Mouse (Mus musculus): ENCODE measurements at regions not wholly inside any gene's neighbourhood (a gene's known extent, or its start where the extent isn't known, plus 50 kb on each side); places are given as distances from the start of the nearest gene placed in this dataset.

- DNase-seq (ENCODE audit: low read depth, low spot score): no peak
- TF ChIP-seq MAX (IDR thresholded peaks at IDR 0.05; ENCODE audit: low read length): no peak
- no peak for TF ChIP-seq MAZ (IDR thresholded peaks at IDR 0.05; ENCODE audit: low read depth, low read length)
- no peak for TF ChIP-seq CHD1 (IDR thresholded peaks at IDR 0.05; ENCODE audit: low read depth, low read length)
- TF ChIP-seq NELFE (IDR thresholded peaks at IDR 0.05; ENCODE audit: low read depth, low read length): no peak
- no peak for TF ChIP-seq RCOR1 (IDR thresholded peaks at IDR 0.05; ENCODE audit: low read depth, low read length)
- no peak for TF ChIP-seq BHLHE40 (IDR thresholded peaks at IDR 0.05; ENCODE audit: borderline replicate concordance, low read depth, low read length)
- TF ChIP-seq JUND (IDR thresholded peaks at IDR 0.05; ENCODE audit: low read depth, low read length): no peak
- TF ChIP-seq GATA1 (IDR thresholded peaks at IDR 0.05; ENCODE audit: low read depth, low read length): no peak
- no peak for TF ChIP-seq TAL1 (IDR thresholded peaks at IDR 0.05; ENCODE audit: low read length)
- no peak for TF ChIP-seq NRF1 (IDR thresholded peaks at IDR 0.05; ENCODE audit: insufficient read depth, low read depth, low read length, poor library complexity, severe bottlenecking)
- TF ChIP-seq ELF1 (IDR thresholded peaks at IDR 0.05; ENCODE audit: low read depth, low read length): no peak
- TF ChIP-seq HCFC1 (IDR thresholded peaks at IDR 0.05; ENCODE audit: low read depth, low read length): no peak
- TF ChIP-seq ETS1 (IDR thresholded peaks at IDR 0.05; ENCODE audit: low read depth, low read length): no peak
- TF ChIP-seq EP300 (IDR thresholded peaks at IDR 0.05; ENCODE audit: low read depth in 1 of 2, low read length in 2 of 2): no peak
- no peak for TF ChIP-seq TCF12 (IDR thresholded peaks at IDR 0.05; ENCODE audit: low read depth, low read length)
- no peak for TF ChIP-seq CTCF (IDR thresholded peaks at IDR 0.05 in 2 of 3, conservative IDR thresholded peaks at IDR 0.05 in 1 of 3; ENCODE audit: control insufficient read depth in 1 of 3, insufficient read depth in 1 of 3, low read depth in 2 of 3, low read length in 3 of 3, poor library complexity in 1 of 3, severe bottlenecking in 1 of 3)
- TF ChIP-seq RAD21 (IDR thresholded peaks at IDR 0.05; ENCODE audit: low read depth, low read length): no peak
- no peaks in the 10 kb centered on the region for H3K27me3 ChIP-seq (ENCODE audit: control insufficient read depth in 1 of 2, insufficient read depth in 2 of 2, low read length in 2 of 2)
These were observed 215.5 kb upstream of the Amigo2 start for GRCm38 (mm10) chr15:97462587-97462986.

GRCm38 (mm10) chr15:97462006-97462405, 214.9 kb upstream of the Amigo2 start:
- H3K4me3 ChIP-seq (ENCODE audit: control insufficient read depth in 1 of 2, insufficient read depth in 1 of 2, low read depth in 2 of 2, low read length in 2 of 2): no peak overlapping the region
- H3K27ac ChIP-seq (ENCODE audit: control insufficient read depth, low read depth, low read length): no peak overlapping the region
- H3K36me3 ChIP-seq (ENCODE audit: control insufficient read depth in 1 of 2, insufficient read depth in 2 of 2, low read length in 2 of 2): no peaks in the 10 kb centered on the region
- H3K9ac ChIP-seq (ENCODE audit: control insufficient read depth, low read depth, low read length, poor library complexity, severe bottlenecking): no peak overlapping the region
- no peaks in the 10 kb centered on the region for H3K27me3 ChIP-seq (ENCODE audit: control insufficient read depth in 1 of 2, insufficient read depth in 2 of 2, low read length in 2 of 2)
- H3K4me1 ChIP-seq (ENCODE audit: control insufficient read depth in 1 of 2, insufficient read depth in 2 of 2, low read length in 2 of 2): no peaks in the 10 kb centered on the region; a peak in 1 of 4 replicates
- H3K9me3 ChIP-seq (replicated peaks; ENCODE audit: insufficient read depth, low read length): no peaks in the 10 kb centered on the region
- TF ChIP-seq RCOR1 (IDR thresholded peaks at IDR 0.05; ENCODE audit: low read depth, low read length) (no peak), KAT2A (conservative IDR thresholded peaks at IDR 0.05; ENCODE audit: low read depth, low read length) (no peak)
- no peaks in the 10 kb centered on the region for H3K79me2 ChIP-seq (ENCODE audit: control insufficient read depth, insufficient read depth, low read length, poor library complexity)
- no peak for DNase-seq (ENCODE audit: low read depth, low spot score)

More at GRCm38 (mm10) chr15:97462587-97462986, 215.5 kb upstream of the Amigo2 start:
- Histone ChIP-seq H3K9ac (ENCODE audit: control insufficient read depth, low read depth, low read length, poor library complexity, severe bottlenecking) (no peak overlapping the region), H3K79me2 (ENCODE audit: control insufficient read depth, insufficient read depth, low read length, poor library complexity) (no peaks in the 10 kb centered on the region), H3K9me3 (replicated peaks; ENCODE audit: insufficient read depth, low read length) (no peaks in the 10 kb centered on the region), H3K4me1 (ENCODE audit: control insufficient read depth in 1 of 2, insufficient read depth in 2 of 2, low read length in 2 of 2) (no peaks in the 10 kb centered on the region; a peak in 1 of 4 replicates), H3K27ac (ENCODE audit: control insufficient read depth, low read depth, low read length) (no peak overlapping the region), H3K36me3 (ENCODE audit: control insufficient read depth in 1 of 2, insufficient read depth in 2 of 2, low read length in 2 of 2) (no peaks in the 10 kb centered on the region), H3K4me3 (ENCODE audit: control insufficient read depth in 1 of 2, insufficient read depth in 1 of 2, low read depth in 2 of 2, low read length in 2 of 2) (no peak overlapping the region)

Measured in MEL (cell line).